Mouse (Mus musculus) 416B (cell line): ENCODE data around the gene Ssna1.

Source experiments
- DNase-seq: peaks from one replicate; pipeline ENCODE4 v3.0.0; 2011; ENCODE audit warnings: low read depth

Ssna1 gene

GRCm38 (mm10) chr2:25290101-25290815 is 18.0 kb upstream of the Ssna1 start:
- DNase-seq = no peak

- peak; percentile 23 for DNase-seq
Observed at GRCm38 (mm10) chr2:25289651-25290050, 17.4 kb upstream of the Ssna1 start, which contains the start of gene Lrrc26. Gene Lrrc26 (plus strand): TSS chr2:25289915.

GRCm38 (mm10) chr2:25288734-25289345 is 16.6 kb upstream of the Ssna1 start:
- no peak for DNase-seq

GRCm38 (mm10) chr2:25287927-25288649 is 15.8 kb upstream of the Ssna1 start, which contains the start of gene Tmem210:
Gene Tmem210 (plus strand): TSS chr2:25288145.
- no peak for DNase-seq

GRCm38 (mm10) chr2:25286837-25287636 is 14.8 kb upstream of the Ssna1 start:
- DNase-seq = no peak

GRCm38 (mm10) chr2:25286314-25286713 is 14.1 kb upstream of the Ssna1 start:
- DNase-seq = no peak

- DNase-seq = no peak
Observed at GRCm38 (mm10) chr2:25285551-25285950, 13.3 kb upstream of the Ssna1 start.

- DNase-seq = peak; percentile 89
Observed at GRCm38 (mm10) chr2:25278928-25279882, 7.0 kb upstream of the Ssna1 start.

GRCm38 (mm10) chr2:25273010-25273409 is 772 bp upstream of the Ssna1 start:
- no peak for DNase-seq

- DNase-seq = no peak
Observed at GRCm38 (mm10) chr2:25272515-25272914, 277 bp upstream of the Ssna1 start.

GRCm38 (mm10) chr2:25267746-25268309 is 4.4 kb downstream of the Ssna1 start:
- no peak for DNase-seq

GRCm38 (mm10) chr2:25267241-25267640 is 5.0 kb downstream of the Ssna1 start:
- DNase-seq = no peak

- no peak for DNase-seq
Observed at GRCm38 (mm10) chr2:25266720-25267119, 5.5 kb downstream of the Ssna1 start.

GRCm38 (mm10) chr2:25265897-25266656 is 6.2 kb downstream of the Ssna1 start:
- peak; percentile 71 for DNase-seq

GRCm38 (mm10) chr2:25264851-25265250 is 7.4 kb downstream of the Ssna1 start:
- no peak for DNase-seq

- DNase-seq = no peak
Observed at GRCm38 (mm10) chr2:25264286-25264660, 8.0 kb downstream of the Ssna1 start.

- DNase-seq = no peak
Observed at GRCm38 (mm10) chr2:25263623-25264285, 8.5 kb downstream of the Ssna1 start.

GRCm38 (mm10) chr2:25262795-25263622 is 9.2 kb downstream of the Ssna1 start:
- DNase-seq = peak; percentile 54
